Mouse (Mus musculus): ENCODE data around the gene Rnf212.

Rnf212 gene

GRCm38 (mm10) chr5:108713096-108713495 is 61.7 kb downstream of the Rnf212 start:
- DNase-seq (ENCODE audit: low spot score in 2 of 2) = no peak

DNA sequence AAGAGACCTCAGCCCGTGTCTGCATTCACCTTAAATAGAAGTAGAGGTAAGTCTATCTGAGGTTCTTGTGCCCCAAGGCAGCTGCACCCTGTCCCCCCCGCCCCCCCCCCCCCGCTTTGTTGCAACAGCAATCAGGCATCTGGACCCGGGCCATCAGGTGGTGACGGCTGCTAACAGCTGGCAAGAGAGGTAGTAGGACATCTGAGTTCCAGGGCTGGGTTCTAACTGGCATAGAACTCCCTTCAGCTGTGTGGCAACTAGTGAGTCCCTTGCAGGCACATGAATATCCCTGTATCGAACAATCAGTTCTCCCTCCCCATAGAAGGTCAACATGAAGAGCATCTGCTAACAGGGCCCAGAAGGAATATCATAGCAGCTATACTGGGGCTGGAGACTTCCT is 62.8 kb downstream of the Rnf212 start:
- DNase-seq (ENCODE audit: low spot score in 2 of 2) = no peak

GRCm38 (mm10) chr5:108708981-108709731 is 65.6 kb downstream of the Rnf212 start:
- no peak for DNase-seq (ENCODE audit: low spot score in 2 of 2)

- DNase-seq (ENCODE audit: low spot score in 2 of 2) = no peak
Measured at GRCm38 (mm10) chr5:108708419-108708818, 66.4 kb downstream of the Rnf212 start.

DNA sequence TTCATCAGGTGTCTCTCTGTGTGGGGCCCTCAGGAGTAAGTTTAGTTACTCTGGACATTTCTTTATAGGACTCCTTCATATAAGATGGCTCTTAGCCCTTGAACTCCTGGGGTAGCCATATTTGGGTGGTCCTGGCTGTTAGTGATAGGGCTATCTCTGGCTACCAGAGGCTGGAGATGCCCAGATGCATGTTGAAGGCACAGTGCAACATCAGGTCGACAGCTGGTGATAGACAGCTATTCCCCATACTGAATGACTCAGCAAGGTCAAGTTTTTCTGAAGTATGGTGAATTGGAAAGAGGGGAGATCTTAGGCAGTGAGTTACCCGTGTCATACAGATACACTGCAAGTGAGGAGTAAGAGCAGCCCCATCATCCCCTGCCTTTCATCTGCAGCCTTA is 67.0 kb downstream of the Rnf212 start:
- DNase-seq (ENCODE audit: low spot score in 2 of 2) = no peak

GRCm38 (mm10) chr5:108703754-108704626 is 70.8 kb downstream of the Rnf212 start:
- no peak for DNase-seq (ENCODE audit: low spot score in 2 of 2)

DNA sequence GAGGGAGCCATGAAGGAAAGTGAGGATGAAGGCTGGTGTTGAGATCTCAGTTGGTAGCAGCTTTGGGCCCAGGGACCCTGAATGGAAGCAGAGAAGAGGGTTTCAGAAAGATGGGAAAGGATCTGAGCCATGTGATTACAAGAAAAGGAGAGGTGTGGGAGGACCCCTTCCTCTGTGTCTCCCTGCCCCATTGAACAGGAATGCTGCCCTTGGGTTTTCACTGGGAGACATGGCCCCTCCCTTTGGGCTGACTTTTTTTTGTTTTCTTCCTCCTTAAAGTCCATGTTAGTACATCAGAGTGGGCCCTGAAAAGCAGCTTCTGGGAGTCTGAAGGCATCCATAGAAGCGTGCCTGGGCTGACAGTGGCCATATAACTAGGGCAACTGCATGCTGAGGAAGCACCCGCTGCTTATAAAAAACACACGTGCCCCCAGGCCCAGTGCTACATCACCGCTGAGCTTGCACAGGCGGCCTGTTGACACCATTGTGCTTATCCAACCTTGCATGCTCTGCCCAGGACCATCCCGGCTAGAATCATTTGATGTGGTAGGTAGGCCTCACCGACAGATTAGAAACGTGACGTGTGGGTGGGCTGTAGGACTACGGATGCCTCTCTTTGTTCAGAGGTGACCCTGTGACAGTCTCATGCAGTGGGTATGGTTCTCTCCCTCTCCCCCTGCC is 73.3 kb downstream of the Rnf212 start:
- no peak for DNase-seq (ENCODE audit: low spot score in 2 of 2)

DNA sequence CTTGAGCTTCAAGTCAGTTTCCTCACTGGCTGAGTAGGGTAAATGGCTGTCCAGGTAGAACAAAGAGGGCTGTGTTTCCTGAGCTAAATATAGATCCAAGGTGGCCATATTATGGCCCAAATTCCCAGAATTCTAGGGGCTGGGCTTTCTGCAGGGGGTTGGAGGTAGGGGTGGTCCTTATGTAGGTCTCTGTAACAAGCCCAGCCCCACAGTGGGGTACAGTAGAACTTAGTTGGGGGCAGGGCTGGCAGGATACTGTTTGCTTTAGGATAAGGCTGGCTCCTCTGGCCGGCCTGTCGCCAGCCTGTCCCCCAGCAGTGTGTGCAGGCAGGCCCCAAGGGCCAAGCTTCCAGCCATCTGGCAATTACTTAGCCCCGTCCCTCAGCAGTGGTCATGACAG is 74.4 kb downstream of the Rnf212 start:
- DNase-seq (ENCODE audit: low spot score in 2 of 2) = no peak

- DNase-seq (ENCODE audit: low spot score in 2 of 2) = peak; percentile 55 to 60
Measured at GRCm38 (mm10) chr5:108697341-108697753, 77.4 kb downstream of the Rnf212 start.

DNA sequence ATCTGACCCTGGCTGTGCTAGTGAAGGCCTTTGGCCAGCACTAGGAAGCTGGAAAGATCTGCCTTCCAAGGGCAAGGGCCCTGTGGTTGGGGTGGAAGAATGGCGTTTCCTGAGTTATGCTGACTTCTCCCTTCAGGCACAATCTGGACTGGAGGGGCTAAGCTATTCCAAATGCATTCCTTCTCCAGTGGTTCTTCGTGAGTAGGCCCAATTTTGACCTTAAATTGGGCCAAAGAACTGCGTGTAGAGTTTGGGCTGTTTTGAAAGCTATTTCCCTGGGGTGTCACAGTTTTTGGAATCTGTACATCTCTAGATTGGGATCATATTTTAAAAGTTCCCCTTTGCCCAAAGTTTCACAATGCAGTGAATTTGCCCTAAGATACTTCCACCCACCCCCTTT is 78.2 kb downstream of the Rnf212 start:
- DNase-seq (ENCODE audit: low spot score in 2 of 2) = no peak

DNA sequence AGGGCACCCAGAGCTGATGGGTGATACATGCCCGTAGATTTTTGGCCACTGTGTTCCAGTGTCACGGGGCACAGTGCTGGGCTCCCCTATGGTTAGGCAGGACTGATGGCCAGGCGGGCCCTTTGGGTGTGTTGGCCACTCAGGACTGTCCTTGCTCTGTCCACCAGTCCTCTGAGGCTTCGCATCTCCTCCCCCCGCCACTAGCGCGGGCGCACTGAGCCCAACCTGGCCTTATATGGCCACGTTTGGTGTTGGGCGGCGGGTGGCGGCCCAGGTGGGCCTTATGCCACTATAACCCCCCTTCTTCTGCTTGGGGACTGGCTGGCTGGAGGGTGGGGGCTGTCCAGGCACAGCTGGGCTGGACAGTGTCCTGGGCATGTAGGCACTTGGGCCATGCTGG is 78.9 kb downstream of the Rnf212 start:
- no peak for DNase-seq (ENCODE audit: low spot score in 2 of 2)

DNA sequence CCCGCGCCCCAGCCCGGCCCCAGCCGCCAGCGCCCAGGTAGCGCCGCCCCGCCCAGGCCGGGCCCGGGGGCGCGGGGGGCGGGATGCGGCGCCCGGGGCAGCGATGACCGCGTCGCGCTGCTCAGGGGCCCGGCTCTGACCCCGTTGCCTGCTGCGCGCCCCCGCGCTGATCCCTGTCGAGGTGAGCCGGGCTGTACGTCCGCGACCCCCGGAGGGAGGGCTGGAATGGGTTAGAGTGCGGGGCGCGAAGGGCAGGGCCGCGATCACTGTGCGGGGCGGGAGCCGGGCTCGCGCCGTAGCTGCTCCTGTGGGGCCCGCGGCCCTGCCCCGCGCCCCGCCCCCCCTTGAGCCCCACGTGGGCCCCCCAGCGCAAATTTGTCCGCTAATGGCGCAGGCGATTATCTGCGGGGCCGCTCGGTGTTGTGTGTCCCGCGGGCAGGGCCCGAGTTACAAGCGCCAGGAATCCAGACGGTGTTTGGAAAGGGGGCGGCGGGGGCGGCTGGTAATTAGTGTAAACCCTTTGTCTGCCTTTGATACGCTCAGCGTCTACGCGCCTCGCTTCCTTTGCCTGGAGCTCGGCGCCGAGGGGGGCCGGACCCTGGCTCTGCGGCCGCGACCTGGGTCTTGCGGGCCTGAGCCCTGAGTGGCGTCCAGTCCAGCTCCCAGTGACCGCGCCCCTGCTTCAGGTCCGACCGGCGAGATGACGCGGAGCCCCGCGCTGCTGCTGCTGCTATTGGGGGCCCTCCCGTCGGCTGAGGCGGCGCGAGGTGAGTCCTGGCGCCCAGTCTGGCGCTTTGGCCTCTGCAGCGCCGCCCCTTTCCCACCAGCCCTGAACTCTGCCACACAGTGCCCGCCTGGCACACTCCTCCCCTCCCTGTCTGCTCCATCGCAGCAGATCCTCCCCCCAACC is 80.2 kb downstream of the Rnf212 start:
- DNase-seq (ENCODE audit: low spot score in 2 of 2) = no peak

- peak; percentile 55 to 56 for DNase-seq (ENCODE audit: low spot score in 2 of 2)
Measured at GRCm38 (mm10) chr5:108693872-108694288, 80.9 kb downstream of the Rnf212 start.

GRCm38 (mm10) chr5:108692271-108692670 is 82.5 kb downstream of the Rnf212 start, which contains the start of gene Fgfrl1:
Gene Fgfrl1, plus strand, starts transcription at chr5:108692382.
- DNase-seq (ENCODE audit: low spot score in 2 of 2) = no peak

DNA sequence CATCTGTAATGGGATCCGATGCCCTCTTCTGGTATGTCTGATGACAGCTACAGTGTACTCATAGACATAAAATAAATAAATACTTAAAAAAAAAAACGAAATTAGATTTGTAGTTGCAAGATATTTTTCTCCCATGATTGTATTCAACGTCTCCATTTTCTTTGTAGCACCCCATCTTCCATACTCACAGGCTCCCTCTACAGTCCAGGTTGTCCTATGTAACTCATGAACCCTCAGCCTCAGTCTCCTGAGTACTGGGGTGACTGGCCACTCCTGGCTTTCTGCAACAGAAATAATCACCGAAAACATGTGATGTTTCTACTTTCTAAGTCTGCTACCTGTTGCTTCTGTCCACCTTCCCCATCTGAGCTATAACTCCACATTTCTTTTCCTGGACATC is 83.6 kb downstream of the Rnf212 start:
- DNase-seq (ENCODE audit: low spot score in 2 of 2) = no peak

DNA sequence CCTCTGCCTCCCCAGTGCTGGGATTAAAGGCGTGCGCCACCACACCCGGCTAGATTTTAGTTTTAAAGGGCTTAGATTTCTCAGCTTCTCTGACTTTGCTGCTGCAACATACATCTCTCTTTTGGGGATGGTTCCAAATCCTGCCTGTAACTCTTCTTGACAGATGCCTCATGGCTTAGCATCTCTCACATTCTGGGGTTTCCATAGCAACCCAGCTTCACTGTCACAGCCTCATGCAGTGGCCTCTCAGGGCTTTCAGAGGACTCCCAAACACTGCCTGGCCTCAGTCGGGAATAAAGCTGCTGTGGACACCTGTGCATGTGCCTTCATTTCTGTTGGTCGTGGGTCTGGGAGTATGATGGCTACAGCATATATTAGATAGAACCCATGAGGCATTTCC is 85.7 kb downstream of the Rnf212 start:
- DNase-seq (ENCODE audit: low spot score in 2 of 2) = no peak

DNA sequence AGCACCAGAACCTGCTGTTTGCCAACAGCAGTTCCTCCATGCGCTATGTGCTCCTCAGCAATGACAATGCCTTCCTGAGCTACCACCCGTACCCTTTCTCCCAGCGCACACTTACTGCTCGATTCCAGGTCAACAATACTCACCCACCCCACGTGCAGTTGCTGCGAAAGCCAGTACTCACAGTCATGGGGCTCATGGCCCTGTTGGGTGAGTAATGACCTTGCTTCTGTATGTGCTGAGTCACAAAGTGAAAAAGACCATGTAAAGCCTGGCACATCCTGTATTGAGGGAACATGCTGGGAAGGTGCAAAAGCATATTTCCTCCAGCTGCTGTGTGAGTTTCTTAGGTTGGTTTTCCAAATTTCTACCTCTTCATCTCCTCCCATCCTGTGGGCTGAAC is 93.9 kb downstream of the Rnf212 start:
- DNase-seq (ENCODE audit: low spot score in 2 of 2) = no peak

DNA sequence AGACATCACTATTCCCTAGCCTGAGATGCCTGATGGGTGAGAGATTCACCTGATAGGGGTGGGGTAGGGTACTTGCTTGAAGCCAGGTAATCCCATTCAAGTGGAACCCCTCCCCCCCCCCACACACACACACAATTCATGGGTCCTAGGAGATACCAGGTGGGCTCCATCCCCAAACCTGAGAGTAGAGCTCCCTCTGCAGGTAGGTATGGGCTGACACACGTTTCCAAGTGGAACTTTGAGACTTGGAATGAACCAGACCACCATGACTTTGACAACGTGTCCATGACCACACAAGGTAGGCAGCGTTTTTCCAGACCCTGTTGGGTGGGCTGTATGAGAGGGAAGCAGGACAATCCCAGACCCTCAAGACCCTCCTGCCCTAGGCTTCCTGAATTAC is 94.9 kb downstream of the Rnf212 start:
- no peak for DNase-seq (ENCODE audit: low spot score in 2 of 2)

Data from right cerebral cortex, postnatal 36 days (tissue).